Mouse (Mus musculus): ENCODE data around the gene Gm49322.

Gm49322 gene

GRCm38 (mm10) chr10:80655406-80656129 is 49.7 kb downstream of the Gm49322 start:
- 3% methylated on average over 12 of the region's 12 CpGs for WGBS

GRCm38 (mm10) chr10:80656130-80656862 is 50.5 kb downstream of the Gm49322 start:
- under 1% methylated on average over 72 of the region's 72 CpGs for WGBS

GRCm38 (mm10) chr10:80656863-80657623 is 51.2 kb downstream of the Gm49322 start, which contains the start of gene Btbd2:
Gene Btbd2 (minus strand): TSS chr10:80657071.
- WGBS: 32% methylated on average over 15 of the region's 15 CpGs

- WGBS: 68% methylated on average over 14 of the region's 14 CpGs
Measured at GRCm38 (mm10) chr10:80658194-80658840, 52.5 kb downstream of the Gm49322 start.

GRCm38 (mm10) chr10:80658841-80659202 is 53.0 kb downstream of the Gm49322 start:
- WGBS: 45% methylated on average over 4 of the region's 4 CpGs

GRCm38 (mm10) chr10:80659213-80659612 is 53.4 kb downstream of the Gm49322 start:
- 3% methylated on average over 10 of the region's 10 CpGs for WGBS

GRCm38 (mm10) chr10:80661149-80661548 is 55.3 kb downstream of the Gm49322 start:
- 29% methylated on average over 5 of the region's 5 CpGs for WGBS

GRCm38 (mm10) chr10:80663485-80664196 is 57.8 kb downstream of the Gm49322 start:
- WGBS: 63% methylated on average over 5 of the region's 5 CpGs

GRCm38 (mm10) chr10:80664197-80665015 is 58.6 kb downstream of the Gm49322 start:
- WGBS: 15% methylated on average over 16 of the region's 16 CpGs

GRCm38 (mm10) chr10:80665016-80665380 is 59.2 kb downstream of the Gm49322 start:
- WGBS: 15% methylated on average over 10 of the region's 10 CpGs
